Comparison of ENCODE assay signal across 8 mouse cellular contexts in genomic region chr3:88141787-88142523, GRCm38 (mm10). TPM values are rescaled to one million over a fixed set of nuclear protein-coding genes. Genes with fewer than 3 reads are reported as not detected.
DNase-seq lines count a peak whose midpoint lies in the region; ATAC-seq lines count a peak whose summit lies in the region.

Gene Mef2d (plus strand): TSS chr3:88142372.

- H3K27me3 ChIP-seq in heart, embryonic 10.5 days (ENCODE audit: insufficient read depth, poor library complexity, severe bottlenecking): no peaks in the 10 kb centered on the region
- H3K27me3 ChIP-seq in kidney, embryonic 15.5 days: no peaks in the 10 kb centered on the region

- ATAC-seq in erythroblast, adult 5-6 weeks (replicated peaks; ENCODE audit: low FRiP score, poor library complexity, severe bottlenecking): peak; percentile 64
- ATAC-seq in kidney, embryonic 15.5 days (replicated peaks; ENCODE audit: low FRiP score): peak; percentile 89
- ATAC-seq in monocyte, adult 5-6 weeks (replicated peaks; ENCODE audit: insufficient number of reproducible peaks, low FRiP score, low TSS enrichment, poor library complexity, severe bottlenecking): peak; percentile 61

- WGBS in heart, embryonic 10.5 days: 1% methylated on average over 52 of the region's 52 CpGs
- WGBS in kidney, embryonic 15.5 days: under 1% methylated on average over 48 of the region's 52 CpGs

- H3K9ac ChIP-seq in kidney, embryonic 15.5 days: peak within 1 kb of the TSS; percentile 88

- DNase-seq in B cell, adult 2 months: peak; percentile 97
- peak; percentile 99 for DNase-seq in brain, adult 2 months (ENCODE audit: low read depth, low spot score)
- DNase-seq in heart, embryonic 10.5 days (ENCODE audit: low spot score): peak; percentile 98
- DNase-seq in liver: peak; percentile 95
- peak; percentile 94 to 97 for DNase-seq in spleen, postnatal 4 days (ENCODE audit: low spot score in 2 of 2)

- H3K4me3 ChIP-seq in heart, embryonic 10.5 days: peak within 1 kb of the TSS; percentile 89
- H3K4me3 ChIP-seq in kidney, embryonic 15.5 days (replicated peaks): peak within 1 kb of the TSS; percentile 95

- peaks cover 84% of the 10 kb centered on the region for H3K4me1 ChIP-seq in heart, embryonic 10.5 days
- H3K4me1 ChIP-seq in kidney, embryonic 15.5 days: peaks cover 79% of the 10 kb centered on the region

- peak within 1 kb of the TSS; percentile 96 for H3K4me2 ChIP-seq in kidney, embryonic 15.5 days

- H3K27ac ChIP-seq in heart, embryonic 10.5 days: peak within 1 kb of the TSS; percentile 95
- H3K27ac ChIP-seq in kidney, embryonic 15.5 days: peak within 1 kb of the TSS; percentile 99

- 0 out of 2 replicates have a peak, but pooled peaks cover 2% of the 10 kb centered on the region for H3K36me3 ChIP-seq in heart, embryonic 10.5 days
- peaks cover 4% of the 10 kb centered on the region; the same call in 1 of the 2 replicates for H3K36me3 ChIP-seq in kidney, embryonic 15.5 days

- H3K9me3 ChIP-seq in heart, embryonic 10.5 days: no peaks in the 10 kb centered on the region
- H3K9me3 ChIP-seq in kidney, embryonic 15.5 days (replicated peaks): no peaks in the 10 kb centered on the region

RNA-seq across cellular contexts. Expression of gene Mef2d, which starts in this region (rescaled TPM):
- 38.2 and 38.7 TPM in 2 replicates for total RNA-seq in erythroblast, adult 5-6 weeks (2015; ENCODE audit: low replicate concordance)
- total RNA-seq in erythroblast, adult 5-6 weeks (2017; ENCODE audit: low replicate concordance): 11.3 and 19.8 TPM in 2 replicates
- 35.8 and 47.3 TPM in 2 replicates for polyA plus RNA-seq in heart, embryonic 10.5 days (2016; fragmentation: Nextera tagmentation; extraction: Ambion mirVana)
- 18.5 and 21.5 TPM in 2 replicates for polyA plus RNA-seq in kidney, embryonic 15.5 days (2015; fragmentation: Nextera tagmentation; extraction: Ambion mirVana)
- total RNA-seq in monocyte, adult 5-6 weeks (2017): 94.8 to 111 TPM (median 99.0 TPM) in 3 replicates

Comparison
In these comparisons a context has a peak if more than half of its experiments do, and no peak if none do; other contexts are left out.
1. Peak in every context shown above with its lines: DNase-seq, ATAC-seq, H3K4me3 ChIP-seq and H3K27ac ChIP-seq.